Mouse (Mus musculus) erythroblast, embryonic 14.5 days (primary cell): ENCODE results near the gene Sned1.

Experiments
- GATA1 ChIP-seq: IDR thresholded peaks from 2 replicates; pipeline ENCODE4 v1.6.1; 2012; ENCODE audit warnings: low read length, inconsistent platforms, mixed read lengths
- TAL1 ChIP-seq: IDR thresholded peaks from 3 replicates; pipeline ENCODE4 v1.6.1; 2012; ENCODE audit warnings: low read length, inconsistent platforms, mixed read lengths

GRCm38 (mm10) chr1:93194961-93195360, 40.7 kb upstream of the Sned1 start:
- TF ChIP-seq GATA1: no peak
- no peak for TF ChIP-seq TAL1
